Mouse (Mus musculus): ENCODE results near the gene Gnb5. TPM values are rescaled to one million over a fixed set of nuclear protein-coding genes. Genes with fewer than 3 reads are reported as not detected.

Gnb5 gene
- polyA plus RNA-seq, 1 experiment from 2014 or later, result 16.2 TPM

DNA sequence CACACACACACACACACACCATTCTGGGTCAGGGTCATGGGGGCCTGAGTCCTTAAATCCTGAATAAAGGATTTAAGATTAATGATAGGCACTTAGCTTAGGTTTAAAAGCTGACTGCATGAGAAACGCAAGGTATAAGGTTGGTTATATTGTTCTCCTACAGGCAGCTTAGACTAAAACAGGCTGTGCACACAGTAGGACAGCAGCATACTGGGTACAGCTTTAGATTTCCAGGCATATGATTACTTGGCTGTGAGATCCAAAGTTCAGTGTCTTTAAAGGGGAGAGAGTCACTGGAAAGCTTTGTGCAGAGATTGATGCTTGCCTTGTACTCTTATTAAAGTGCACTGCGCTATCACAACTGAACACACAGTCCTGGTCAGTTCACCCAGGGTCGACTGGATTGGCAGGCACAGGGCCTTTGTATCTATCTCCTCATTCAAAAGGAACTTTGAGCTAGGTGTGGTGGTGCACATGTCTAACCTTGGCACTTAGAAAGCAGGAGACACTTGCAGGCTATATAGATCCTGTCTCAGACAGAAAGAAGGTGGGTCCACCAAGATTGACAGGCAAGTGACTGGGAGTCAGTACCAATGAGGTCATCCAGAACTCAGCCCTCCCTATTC lies 78.4 kb downstream of the Gnb5 start:
- H3K36me3 ChIP-seq (ENCODE audit: control insufficient read depth, insufficient read depth, low read length), result no peaks in the 10 kb centered on the region
- no peak overlapping the region for H3K4me3 ChIP-seq (ENCODE audit: low read length)
- H3K27ac ChIP-seq (ENCODE audit: low read length), result no peak overlapping the region; the same call in 1 of the 2 replicates
- peak; percentile 92 for ATAC-seq
- H3K27me3 ChIP-seq (replicated peaks; ENCODE audit: control insufficient read depth, insufficient read depth, low read length), result no peaks in the 10 kb centered on the region
- 65% methylated on average over 3 of the region's 3 CpGs for WGBS
- H3K9ac ChIP-seq (ENCODE audit: low read depth, low read length), result no peak overlapping the region
- no peaks in the 10 kb centered on the region for H3K4me1 ChIP-seq (ENCODE audit: control insufficient read depth, insufficient read depth, low read length)
- H3K4me2 ChIP-seq (ENCODE audit: low read depth, low read length), result no peak overlapping the region
- H3K9me3 ChIP-seq (ENCODE audit: control insufficient read depth, low read length), result no peaks in the 10 kb centered on the region

DNA sequence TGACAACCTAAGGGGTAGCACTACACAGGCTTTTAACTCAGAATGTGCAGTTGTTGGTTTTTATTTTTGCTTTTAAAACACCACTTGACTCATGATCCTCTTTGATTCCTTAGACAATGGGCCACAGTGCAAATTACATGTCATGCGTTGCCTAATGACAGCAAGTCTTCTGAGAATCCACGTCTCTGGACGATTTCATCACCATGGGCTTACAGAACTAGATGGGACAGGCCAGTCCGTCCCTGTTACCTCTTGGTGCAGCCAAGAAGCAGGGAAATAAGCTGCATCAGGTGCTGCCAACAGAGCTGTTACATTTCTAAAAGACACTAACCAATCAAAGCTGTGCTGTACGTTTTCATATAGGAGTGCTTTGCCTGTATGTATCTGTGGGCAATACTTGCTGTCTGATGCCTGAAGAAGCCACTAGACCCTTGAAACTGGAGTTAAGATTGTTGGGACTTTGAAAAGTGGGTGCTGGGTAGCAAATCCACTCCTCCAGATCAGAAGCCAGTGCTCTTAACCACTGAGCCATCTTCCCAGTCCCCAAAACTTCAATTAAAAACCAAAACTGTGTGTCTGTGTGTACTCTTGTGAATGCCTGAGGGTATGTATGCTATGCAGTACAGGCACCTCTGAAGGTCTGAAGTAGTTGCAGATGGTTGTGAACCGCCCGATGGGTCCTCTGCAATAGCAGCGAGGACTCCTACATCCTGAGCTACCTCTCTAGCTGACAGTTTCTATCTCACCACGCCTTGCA lies 79.3 kb downstream of the Gnb5 start:
- ATAC-seq, result no peak
- H3K36me3 ChIP-seq (ENCODE audit: control insufficient read depth, insufficient read depth, low read length), result no peaks in the 10 kb centered on the region
- H3K4me1 ChIP-seq (ENCODE audit: control insufficient read depth, insufficient read depth, low read length), result no peaks in the 10 kb centered on the region
- no peak overlapping the region for H3K4me3 ChIP-seq (ENCODE audit: low read length)
- H3K27me3 ChIP-seq (replicated peaks; ENCODE audit: control insufficient read depth, insufficient read depth, low read length), result no peaks in the 10 kb centered on the region
- 81% methylated on average over 9 of the region's 9 CpGs for WGBS
- no peak overlapping the region for H3K9ac ChIP-seq (ENCODE audit: low read depth, low read length)
- H3K27ac ChIP-seq (ENCODE audit: low read length), result no peak overlapping the region; the same call in 1 of the 2 replicates
- H3K9me3 ChIP-seq (ENCODE audit: control insufficient read depth, low read length), result no peaks in the 10 kb centered on the region
- no peak overlapping the region for H3K4me2 ChIP-seq (ENCODE audit: low read depth, low read length)

DNA sequence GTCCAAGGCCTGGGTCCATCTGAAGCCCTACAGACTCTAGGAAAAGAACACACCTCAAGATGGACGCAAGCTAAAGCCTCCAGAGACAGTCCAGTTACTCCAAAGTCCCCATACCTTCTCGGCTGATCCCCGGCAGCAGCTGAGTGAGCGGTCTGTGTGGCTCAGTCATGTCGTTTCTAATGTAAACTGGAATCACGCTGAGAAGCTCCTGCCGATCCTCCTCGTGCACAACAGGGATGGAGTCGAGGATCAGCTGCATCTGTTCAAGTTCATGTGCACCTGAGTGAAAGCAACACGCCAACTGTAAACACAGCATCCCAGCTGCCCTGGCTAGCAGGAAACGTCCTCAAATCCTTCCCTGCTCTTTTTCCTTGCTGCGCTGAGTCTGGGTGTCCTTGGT lies 87.2 kb downstream of the Gnb5 start:
- ATAC-seq, result no peak
- Histone ChIP-seq H3K27ac (ENCODE audit: low read length) (no peak overlapping the region), H3K9me3 (ENCODE audit: control insufficient read depth, low read length) (no peaks in the 10 kb centered on the region), H3K36me3 (ENCODE audit: control insufficient read depth, insufficient read depth, low read length) (peaks cover 29% of the 10 kb centered on the region), H3K4me2 (ENCODE audit: low read depth, low read length) (no peak overlapping the region), H3K9ac (ENCODE audit: low read depth, low read length) (no peak overlapping the region), H3K27me3 (replicated peaks; ENCODE audit: control insufficient read depth, insufficient read depth, low read length) (no peaks in the 10 kb centered on the region), H3K4me1 (ENCODE audit: control insufficient read depth, insufficient read depth, low read length) (peaks cover 3% of the 10 kb centered on the region; the same call in 1 of the 2 replicates), H3K4me3 (ENCODE audit: low read length) (no peak overlapping the region)
- 71% methylated on average over 12 of the region's 12 CpGs for WGBS

Other genes starting within 250 kb of the Gnb5 start
- 4.3 and 4.9 TPM in 2 replicates for gene Myo5a, start 235.3 kb upstream of the Gnb5 start, polyA plus RNA-seq (2015; fragmentation: Nextera tagmentation; extraction: Ambion mirVana)
- 4.4 and 5.0 TPM in 2 replicates for gene Myo5c, start 74.3 kb upstream of the Gnb5 start, polyA plus RNA-seq (2015; fragmentation: Nextera tagmentation; extraction: Ambion mirVana)
- gene Bcl2l10, start 41.5 kb downstream of the Gnb5 start, polyA plus RNA-seq (2015; fragmentation: Nextera tagmentation; extraction: Ambion mirVana), result not detected in 2 replicates
- 43.5 and 45.9 TPM in 2 replicates for gene Mapk6, start 103.7 kb downstream of the Gnb5 start, polyA plus RNA-seq (2015; fragmentation: Nextera tagmentation; extraction: Ambion mirVana)
- gene Leo1, start 135.2 kb downstream of the Gnb5 start, polyA plus RNA-seq (2015; fragmentation: Nextera tagmentation; extraction: Ambion mirVana), result 26.8 and 31.1 TPM in 2 replicates

Measured in intestine, embryonic 16.5 days (tissue).